Mouse (Mus musculus): Measurements from ENCODE around the gene Col26a1.

The Col26a1 gene

GRCm38 (mm10) chr5:136806379-136807056 is 76.5 kb downstream of the Col26a1 start:
- no peak for DNase-seq (ENCODE audit: low spot score)

- DNase-seq (ENCODE audit: low spot score), result no peak
These were observed 78.0 kb downstream of the Col26a1 start for GRCm38 (mm10) chr5:136805019-136805418.

DNA sequence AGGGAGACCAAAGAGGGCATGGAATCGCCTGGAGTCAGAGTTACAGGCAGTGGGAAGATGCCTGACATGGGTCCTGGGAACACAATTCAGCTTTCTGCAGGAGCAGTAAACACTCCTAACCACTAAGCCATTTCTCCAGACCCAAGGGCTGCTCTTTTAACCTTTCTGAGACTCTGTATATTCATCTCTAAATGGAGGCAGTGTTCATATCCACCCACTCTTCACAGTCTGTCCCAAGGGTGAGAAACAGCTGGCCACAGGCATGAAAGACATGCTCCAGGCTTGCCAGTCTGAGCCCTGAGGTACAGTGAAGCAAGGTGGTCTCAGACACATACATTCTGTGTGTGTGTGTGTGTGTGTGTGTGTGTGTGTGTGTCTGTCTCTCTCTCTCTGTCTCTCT is 78.8 kb downstream of the Col26a1 start:
- peak; percentile 45 for DNase-seq (ENCODE audit: low spot score)

- no peak for DNase-seq (ENCODE audit: low spot score)
These were observed 80.3 kb downstream of the Col26a1 start for GRCm38 (mm10) chr5:136802732-136803131.

DNA sequence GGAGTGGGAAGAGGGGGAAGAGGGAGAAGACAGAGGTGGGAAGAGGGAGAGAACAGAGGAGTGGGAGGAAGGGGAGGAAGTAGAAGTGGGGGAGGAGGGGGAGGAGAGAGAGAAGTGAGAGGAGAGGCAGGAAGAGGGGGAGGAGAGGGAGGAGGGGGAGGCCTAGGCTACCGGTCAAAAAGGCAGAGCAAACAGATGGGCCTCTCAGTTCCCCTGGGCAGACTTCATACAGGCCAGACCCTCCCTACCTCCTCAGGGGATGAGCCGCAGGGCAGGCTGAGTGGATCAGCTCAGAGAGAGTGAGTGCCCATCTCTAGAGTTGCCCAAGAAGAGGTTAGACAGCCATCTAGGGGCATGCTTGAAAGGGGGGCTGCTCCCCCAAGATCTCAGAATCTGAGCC is 86.1 kb downstream of the Col26a1 start:
- peak; percentile 54 for DNase-seq (ENCODE audit: low spot score)

GRCm38 (mm10) chr5:136793807-136794206 is 89.2 kb downstream of the Col26a1 start:
- DNase-seq (ENCODE audit: low spot score), result no peak

- no peak for DNase-seq (ENCODE audit: low spot score)
These were observed 90.5 kb downstream of the Col26a1 start for GRCm38 (mm10) chr5:136792541-136792940.

DNA sequence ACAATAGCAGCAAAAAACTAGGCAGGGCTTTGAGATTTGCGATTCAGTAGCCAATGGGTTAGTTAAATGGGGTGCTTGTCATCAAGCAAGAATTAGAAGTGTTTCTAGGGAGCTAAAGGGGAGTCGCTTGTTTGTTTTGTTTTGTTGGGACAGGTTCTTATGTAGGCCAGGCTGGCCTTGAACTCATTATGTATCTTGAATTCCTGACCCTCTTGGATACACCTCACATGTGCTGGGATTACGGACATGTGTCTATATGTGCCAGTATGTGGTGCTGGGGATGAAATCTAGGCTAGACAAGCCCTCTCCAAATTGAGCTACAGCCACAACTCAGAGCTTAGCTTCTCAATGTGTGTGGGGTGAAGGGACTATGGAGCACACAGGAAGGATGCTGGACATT is 91.8 kb downstream of the Col26a1 start:
- DNase-seq (ENCODE audit: low spot score), result no peak

DNA sequence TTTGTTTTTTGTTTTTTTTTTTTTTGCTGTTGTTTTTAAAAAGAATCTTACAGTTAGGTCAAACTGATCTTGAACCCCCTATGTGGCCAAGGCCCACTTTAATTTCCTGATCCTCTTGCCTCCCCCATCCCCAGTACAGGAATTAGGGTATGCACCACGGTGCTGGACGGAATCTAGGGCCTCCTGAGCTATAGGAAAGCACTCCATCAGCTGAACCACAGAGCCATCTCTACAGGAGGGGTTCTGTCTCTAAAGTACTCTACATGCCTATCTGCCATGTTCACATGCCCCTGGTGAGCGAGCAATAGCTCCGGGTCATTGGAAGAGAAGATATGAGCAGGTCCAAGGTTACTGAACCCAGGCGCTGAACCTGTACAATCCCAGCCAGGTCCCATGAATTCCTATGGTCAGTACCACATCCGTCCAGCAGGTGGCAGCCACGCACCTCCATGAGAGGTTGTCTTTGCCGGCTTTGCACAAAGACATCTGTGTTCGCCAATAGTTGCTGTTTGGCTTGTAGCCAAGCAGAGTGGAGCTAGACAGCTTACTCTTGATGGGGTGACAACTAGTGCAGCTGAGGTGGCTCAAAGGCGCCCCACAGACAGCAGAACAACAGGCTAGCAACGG is 92.3 kb downstream of the Col26a1 start:
- peak; percentile 97 for DNase-seq (ENCODE audit: low spot score)

DNA sequence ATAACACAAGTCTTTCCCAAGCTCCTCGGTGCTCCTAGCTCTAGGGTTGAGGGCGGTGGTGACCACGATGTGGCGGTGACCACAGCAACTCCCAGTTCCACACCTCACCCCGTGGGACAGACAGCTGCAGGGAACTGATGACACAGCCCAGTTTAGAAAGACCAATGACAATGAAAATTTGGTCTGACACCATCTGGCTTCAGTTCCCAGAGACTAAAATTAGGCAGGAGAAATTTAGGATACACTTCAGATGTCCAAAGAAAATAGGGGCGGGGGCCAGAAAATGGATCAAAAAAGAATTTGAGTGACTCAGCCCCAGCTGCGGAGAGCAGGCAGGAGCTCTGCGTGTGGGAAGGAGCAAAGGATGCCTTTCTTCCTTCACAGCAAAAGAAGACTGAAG is 98.5 kb downstream of the Col26a1 start:
- no peak for DNase-seq (ENCODE audit: low spot score)

DNA sequence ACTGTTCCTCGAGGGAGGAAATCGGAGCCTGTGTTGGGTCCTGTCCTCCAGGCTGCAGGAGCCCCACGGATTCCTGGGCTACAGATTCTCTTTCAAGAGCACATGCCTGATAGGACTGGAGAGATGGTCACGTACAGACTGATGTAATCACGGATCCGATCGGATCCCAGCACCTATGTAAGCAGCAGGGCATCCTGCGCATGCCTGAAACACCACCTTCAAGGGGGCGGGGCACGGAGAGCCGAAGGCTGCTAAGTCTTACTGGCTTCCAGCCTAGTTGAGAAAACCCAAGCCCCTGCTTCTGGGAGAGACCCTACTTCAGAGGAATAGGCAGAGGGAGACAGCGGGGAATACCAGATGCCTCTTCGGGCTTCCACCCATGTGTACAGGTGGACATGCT is 100.4 kb downstream of the Col26a1 start:
- no peak for DNase-seq (ENCODE audit: low spot score)

GRCm38 (mm10) chr5:136780465-136780864 is 102.5 kb downstream of the Col26a1 start:
- DNase-seq (ENCODE audit: low spot score), result peak; percentile 55

- no peak for DNase-seq (ENCODE audit: low spot score)
These were observed 103.1 kb downstream of the Col26a1 start for GRCm38 (mm10) chr5:136779946-136780345.

GRCm38 (mm10) chr5:136775548-136775947 is 107.5 kb downstream of the Col26a1 start:
- DNase-seq (ENCODE audit: low spot score), result no peak

DNA sequence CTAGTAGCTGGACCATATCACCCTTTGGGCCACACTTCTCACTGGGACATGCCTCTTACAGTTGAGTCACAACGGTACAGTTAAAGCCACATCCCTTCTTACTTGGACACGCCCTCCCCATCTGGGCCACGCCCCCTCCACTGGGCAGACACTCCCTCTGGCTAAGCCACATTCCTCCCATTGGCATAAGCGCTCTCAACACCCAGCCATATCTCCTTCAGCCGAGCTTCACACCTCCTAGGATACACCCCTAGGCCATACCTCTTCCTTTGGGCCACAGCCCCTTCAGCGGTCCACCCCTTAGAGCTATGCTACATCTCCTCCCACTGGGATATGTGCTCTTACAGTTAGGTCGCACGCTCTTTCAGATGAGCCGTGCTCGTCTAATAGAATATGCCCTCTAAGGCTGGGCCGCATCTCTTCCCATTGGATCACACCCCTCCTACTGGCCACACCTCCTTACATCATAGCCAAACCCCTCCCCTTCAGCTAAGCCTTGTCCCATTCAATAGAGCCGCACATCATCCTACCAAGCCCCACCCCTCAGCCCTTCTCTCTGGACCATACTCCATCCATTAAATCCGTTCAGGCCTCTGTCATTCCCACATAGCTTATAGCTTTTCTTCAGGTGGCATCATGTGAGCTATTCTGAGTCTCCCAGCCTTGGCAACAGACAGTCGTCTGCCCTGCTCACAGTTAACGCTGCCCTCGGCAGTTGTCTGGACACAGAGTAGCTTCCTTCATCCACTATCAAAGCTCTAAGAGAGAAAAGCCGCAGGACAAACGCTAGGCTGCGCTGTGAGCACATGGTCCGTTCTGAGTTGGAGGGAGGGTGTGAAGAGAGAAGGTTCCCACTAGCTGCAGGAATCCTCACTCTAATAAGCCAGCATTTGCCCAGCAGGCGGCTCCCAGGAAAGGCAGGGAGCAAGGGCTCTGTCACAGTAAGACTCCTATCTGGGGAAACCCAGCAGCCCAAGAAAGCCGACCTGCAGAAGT is 109.7 kb downstream of the Col26a1 start:
- DNase-seq (ENCODE audit: low spot score), result no peak

GRCm38 (mm10) chr5:136771132-136771531 is 111.9 kb downstream of the Col26a1 start:
- DNase-seq (ENCODE audit: low spot score), result no peak

GRCm38 (mm10) chr5:136767304-136767703 is 115.7 kb downstream of the Col26a1 start:
- DNase-seq (ENCODE audit: low spot score), result no peak

GRCm38 (mm10) chr5:136764157-136764669 is 118.8 kb downstream of the Col26a1 start:
- DNase-seq (ENCODE audit: low spot score), result no peak

DNA sequence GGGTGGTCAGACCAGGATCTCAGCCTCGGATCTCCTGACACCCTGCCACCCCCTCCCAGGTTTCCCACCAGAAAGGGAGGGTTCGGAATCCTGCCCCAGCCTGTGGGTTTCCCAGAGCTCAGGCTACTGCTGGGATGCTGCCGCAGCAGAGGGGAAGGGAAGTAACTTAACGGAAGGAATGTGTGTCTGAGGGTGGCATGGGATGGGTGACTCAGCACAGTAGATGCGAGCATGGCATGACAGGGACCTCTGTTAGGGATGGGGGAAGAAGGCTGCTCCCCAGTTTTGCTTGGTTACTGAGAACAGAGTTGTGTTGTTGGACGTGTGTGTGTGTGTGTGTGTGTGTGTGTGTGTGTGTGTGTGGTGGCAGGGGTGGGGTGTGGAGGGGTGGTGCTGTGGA is 122.7 kb downstream of the Col26a1 start:
- no peak for DNase-seq (ENCODE audit: low spot score)

- no peak for DNase-seq (ENCODE audit: low spot score)
These were observed 123.2 kb downstream of the Col26a1 start for GRCm38 (mm10) chr5:136759781-136760180.

GRCm38 (mm10) chr5:136755696-136756095 is 127.3 kb downstream of the Col26a1 start:
- DNase-seq (ENCODE audit: low spot score), result peak; percentile 84

DNA sequence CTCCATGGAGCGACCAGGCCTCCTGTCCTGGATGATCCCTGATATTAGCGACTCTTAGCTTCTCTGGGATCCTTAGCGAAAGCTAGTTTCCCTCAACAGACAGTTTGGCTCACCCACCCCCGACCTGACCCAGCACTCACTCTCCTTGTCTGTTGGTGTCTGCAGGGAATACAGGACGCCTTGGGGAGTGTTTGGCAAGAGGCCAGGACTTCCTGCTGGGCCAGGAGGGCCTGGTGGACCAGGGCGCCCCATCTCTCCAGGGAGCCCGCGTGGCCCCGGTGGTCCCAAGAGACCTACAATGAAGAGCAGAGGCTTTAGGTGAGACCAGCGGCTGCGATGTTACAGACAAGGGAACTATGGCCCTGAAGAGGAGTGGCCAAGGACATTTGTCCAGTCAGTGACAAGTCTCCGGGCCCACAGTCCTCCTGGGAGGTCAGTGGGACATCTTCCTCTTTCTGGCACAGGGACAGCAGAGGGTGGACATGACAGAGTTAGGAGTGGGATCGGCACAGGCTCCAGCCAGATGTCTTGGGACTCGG is 128.9 kb downstream of the Col26a1 start:
- no peak for DNase-seq (ENCODE audit: low spot score)
